Mouse (Mus musculus) neural tube, embryonic 13.5 days (tissue): Measurements from ENCODE around the gene Mgst3. TPM values are rescaled to one million over a fixed set of nuclear protein-coding genes. Genes with fewer than 3 reads are reported as not detected.

ENCODE experiments used
- ATAC-seq: fragments of 200-750 bp; cut with Nextera tagmentation; 2 replicates; pipeline ENCODE4 v1.8.0; 2017; ENCODE audit warnings: low read depth, mild to moderate bottlenecking, moderate TSS enrichment, moderate library complexity
- H3K27ac ChIP-seq: fragments of 300-500 bp; sonication (generic); replicated peaks from 2 replicates; pipeline ENCODE4 v1.5.1; 2015; ENCODE audit warnings: moderate library complexity, mild to moderate bottlenecking, inconsistent platforms
- H3K27me3 ChIP-seq: fragments of 300-500 bp; sonication (generic); 2 replicates; pipeline ENCODE4 v1.6.1; 2015; ENCODE audit warnings: mild to moderate bottlenecking, inconsistent platforms
- H3K36me3 ChIP-seq: fragments of 300-500 bp; sonication (generic); 2 replicates; pipeline ENCODE4 v1.6.1; 2015; ENCODE audit warnings: mild to moderate bottlenecking, inconsistent platforms
- H3K4me1 ChIP-seq: fragments of 300-500 bp; sonication (generic); replicated peaks from 2 replicates; pipeline ENCODE4 v1.6.1; 2015; ENCODE audit warnings: inconsistent platforms
- H3K4me2 ChIP-seq: fragments of 300-500 bp; sonication (generic); 2 replicates; pipeline ENCODE4 v1.6.1; 2015; ENCODE audit warnings: inconsistent platforms, mild to moderate bottlenecking, moderate library complexity
- H3K4me3 ChIP-seq: fragments of 300-500 bp; sonication (generic); 2 replicates; pipeline ENCODE4 v1.5.1; 2015; ENCODE audit warnings: mild to moderate bottlenecking, inconsistent platforms
- H3K9ac ChIP-seq: fragments of 300-500 bp; sonication (generic); 2 replicates; pipeline ENCODE4 v1.6.1; 2015; ENCODE audit warnings: moderate library complexity, mild to moderate bottlenecking, inconsistent platforms
- H3K9me3 ChIP-seq: fragments of 300-500 bp; sonication (generic); 2 replicates; pipeline ENCODE4 v1.6.1; 2016; ENCODE audit warnings: inconsistent platforms
- WGBS: fragments of 180-500 bp; shearing (Covaris S2); methylation state at CpG from one replicate; pipeline ENCODE4 v1.1.7; 2015; 5-methylcytosine and 5-hydroxymethylcytosine counted together
- polyA plus RNA-seq: library from polyadenylated mRNA; unstranded; fragments of >200 nt; fragmentation: Nextera tagmentation; extraction: Ambion mirVana; gene quantifications from 2 replicates; pipeline ENCODE4 v1.2.1, GENCODE M21; 2015

Gene Mgst3
- polyA plus RNA-seq, 1 experiment from 2014 or later, result 133 TPM

GRCm38 (mm10) chr1:167385211-167385610 lies 8.4 kb downstream of the Mgst3 start:
- Histone ChIP-seq H3K27ac (no peak overlapping the region), H3K9ac (no peak overlapping the region), H3K4me1 (peaks cover 7% of the 10 kb centered on the region; the same call in 1 of the 2 replicates), H3K4me2 (no peak overlapping the region), H3K36me3 (no peaks in the 10 kb centered on the region), H3K27me3 (peaks cover 15% of the 10 kb centered on the region; the same call in 1 of the 2 replicates), H3K9me3 (no peaks in the 10 kb centered on the region), H3K4me3 (no peak overlapping the region)
- ATAC-seq, result no peak
- 90% methylated on average over 2 of the region's 2 CpGs for WGBS

- Histone ChIP-seq H3K9me3 (no peaks in the 10 kb centered on the region), H3K27ac (no peak overlapping the region), H3K4me2 (no peak overlapping the region), H3K4me1 (peaks cover 7% of the 10 kb centered on the region; the same call in 1 of the 2 replicates), H3K9ac (no peak overlapping the region), H3K36me3 (no peaks in the 10 kb centered on the region), H3K4me3 (no peak overlapping the region), H3K27me3 (peaks cover 18% of the 10 kb centered on the region; the same call in 1 of the 2 replicates)
- no peak for ATAC-seq
- WGBS, result 78% methylated on average over 3 of the region's 3 CpGs
Measured at GRCm38 (mm10) chr1:167384156-167384555, 9.5 kb downstream of the Mgst3 start.

- no peak for ATAC-seq
- WGBS, result 66% methylated on average over 5 of the region's 5 CpGs
- H3K4me1 ChIP-seq, result peaks cover 10% of the 10 kb centered on the region; the same call in 1 of the 2 replicates
- no peak overlapping the region for H3K4me3 ChIP-seq
- H3K4me2 ChIP-seq, result no peak overlapping the region
- no peaks in the 10 kb centered on the region for H3K36me3 ChIP-seq
- no peak overlapping the region for H3K9ac ChIP-seq
- H3K27ac ChIP-seq, result no peak overlapping the region
- peaks cover 14% of the 10 kb centered on the region; the same call in 1 of the 2 replicates for H3K27me3 ChIP-seq
- H3K9me3 ChIP-seq, result no peaks in the 10 kb centered on the region
Measured at GRCm38 (mm10) chr1:167383178-167383577, 10.5 kb downstream of the Mgst3 start.

DNA sequence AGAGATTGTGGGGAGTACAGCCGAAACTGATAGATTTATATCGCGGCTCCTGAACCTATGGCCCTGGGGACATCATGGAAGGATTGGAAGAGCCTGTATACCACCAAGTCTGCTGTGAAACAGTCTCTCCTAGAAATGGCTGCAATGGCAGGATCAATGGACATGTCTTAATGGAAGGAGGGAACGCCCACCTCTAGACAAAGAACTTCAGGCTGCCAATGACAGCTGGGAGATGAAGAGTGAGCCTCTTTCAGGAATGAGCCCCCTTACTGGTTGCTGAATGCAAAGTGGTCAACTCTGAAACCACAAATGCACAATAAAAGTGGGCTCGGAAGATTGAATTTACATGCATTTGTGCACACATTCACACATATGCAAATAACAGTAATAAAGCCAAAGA lies 10.9 kb downstream of the Mgst3 start:
- Histone ChIP-seq H3K9me3 (no peaks in the 10 kb centered on the region), H3K27ac (no peak overlapping the region), H3K9ac (no peak overlapping the region), H3K27me3 (peaks cover 12% of the 10 kb centered on the region; the same call in 1 of the 2 replicates), H3K4me3 (no peak overlapping the region), H3K4me1 (peaks cover 15% of the 10 kb centered on the region; the same call in 1 of the 2 replicates), H3K36me3 (no peaks in the 10 kb centered on the region), H3K4me2 (no peak overlapping the region)
- no peak for ATAC-seq
- WGBS, result 54% methylated on average over 5 of the region's 5 CpGs

- 71% methylated on average over 7 of the region's 7 CpGs for WGBS
Measured at GRCm38 (mm10) chr1:167382316-167382715, 11.3 kb downstream of the Mgst3 start.

DNA sequence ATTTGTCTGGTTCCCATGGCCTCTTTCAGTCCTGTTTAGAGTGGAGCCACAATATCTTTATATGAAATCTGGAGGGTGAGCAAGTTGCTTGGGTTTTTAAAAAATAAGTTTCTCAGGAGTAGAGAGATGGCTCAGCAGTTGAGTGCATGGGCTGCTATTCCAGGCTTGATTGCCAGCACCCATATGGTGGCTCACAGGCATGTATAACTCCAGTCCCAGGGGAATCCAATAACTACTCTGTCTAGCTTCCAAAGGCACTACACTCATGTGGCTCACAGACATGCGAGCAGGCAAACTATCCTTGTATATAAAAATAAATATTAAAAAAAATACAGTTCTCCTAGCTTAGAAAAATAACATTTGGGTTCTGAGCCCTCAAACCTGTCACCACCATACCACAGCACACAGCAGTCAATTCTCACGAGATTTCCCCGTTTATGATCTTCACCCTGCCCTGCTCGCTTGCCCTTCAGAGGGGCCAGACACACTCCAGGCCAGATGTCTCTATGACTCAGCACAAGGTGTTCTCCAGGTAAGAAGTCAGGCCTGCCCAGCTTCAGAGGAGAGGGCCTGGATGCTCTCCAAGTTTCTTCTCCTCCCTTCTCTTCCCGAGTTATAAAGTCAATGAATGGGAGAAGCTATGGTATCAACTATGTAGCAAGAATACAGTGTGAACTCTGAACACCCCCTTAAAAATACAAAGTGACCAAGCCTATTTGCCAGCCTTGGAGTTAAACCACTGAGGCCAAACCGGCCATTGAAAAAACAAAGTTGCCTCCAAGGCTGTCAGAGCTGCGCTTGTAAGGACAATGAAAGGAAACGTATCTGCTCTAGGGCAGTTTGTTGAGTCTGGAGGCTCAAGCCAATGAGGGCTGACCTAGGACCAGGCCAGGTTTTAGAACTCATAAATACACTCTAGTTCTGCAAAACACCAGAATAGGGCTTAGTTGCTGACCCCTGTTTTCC lies 12.3 kb downstream of the Mgst3 start:
- Histone ChIP-seq H3K27me3 (0 out of 2 replicates have a peak, but pooled peaks cover 9% of the 10 kb centered on the region), H3K4me3 (no peak overlapping the region), H3K36me3 (peaks cover 9% of the 10 kb centered on the region), H3K4me2 (no peak overlapping the region), H3K27ac (no peak overlapping the region), H3K9ac (no peak overlapping the region), H3K4me1 (peaks cover 22% of the 10 kb centered on the region; the same call in 1 of the 2 replicates), H3K9me3 (no peaks in the 10 kb centered on the region)
- no peak for ATAC-seq
- WGBS, result 82% methylated on average over 8 of the region's 8 CpGs

More at GRCm38 (mm10) chr1:167382316-167382715, 11.3 kb downstream of the Mgst3 start:
- H3K9me3 ChIP-seq, result no peaks in the 10 kb centered on the region
- H3K4me2 ChIP-seq, result no peak overlapping the region
- H3K27ac ChIP-seq, result no peak overlapping the region
- peaks cover 19% of the 10 kb centered on the region; the same call in 1 of the 2 replicates for H3K4me1 ChIP-seq
- H3K4me3 ChIP-seq, result no peak overlapping the region
- no peak for ATAC-seq
- no peak overlapping the region for H3K9ac ChIP-seq
- peaks cover 11% of the 10 kb centered on the region; the same call in 1 of the 2 replicates for H3K27me3 ChIP-seq
- H3K36me3 ChIP-seq, result no peaks in the 10 kb centered on the region

- H3K9ac ChIP-seq, result no peak overlapping the region
- 0 out of 2 replicates have a peak, but pooled peaks cover 11% of the 10 kb centered on the region for H3K27me3 ChIP-seq
- H3K4me3 ChIP-seq, result no peak overlapping the region
- no peak for ATAC-seq
- no peak overlapping the region for H3K27ac ChIP-seq
- no peaks in the 10 kb centered on the region for H3K9me3 ChIP-seq
- H3K4me2 ChIP-seq, result no peak overlapping the region
- peaks cover 16% of the 10 kb centered on the region for H3K36me3 ChIP-seq
- peaks cover 22% of the 10 kb centered on the region; the same call in 1 of the 2 replicates for H3K4me1 ChIP-seq
- 88% methylated on average over 2 of the region's 2 CpGs for WGBS
Measured at GRCm38 (mm10) chr1:167380223-167380622, 13.4 kb downstream of the Mgst3 start.

DNA sequence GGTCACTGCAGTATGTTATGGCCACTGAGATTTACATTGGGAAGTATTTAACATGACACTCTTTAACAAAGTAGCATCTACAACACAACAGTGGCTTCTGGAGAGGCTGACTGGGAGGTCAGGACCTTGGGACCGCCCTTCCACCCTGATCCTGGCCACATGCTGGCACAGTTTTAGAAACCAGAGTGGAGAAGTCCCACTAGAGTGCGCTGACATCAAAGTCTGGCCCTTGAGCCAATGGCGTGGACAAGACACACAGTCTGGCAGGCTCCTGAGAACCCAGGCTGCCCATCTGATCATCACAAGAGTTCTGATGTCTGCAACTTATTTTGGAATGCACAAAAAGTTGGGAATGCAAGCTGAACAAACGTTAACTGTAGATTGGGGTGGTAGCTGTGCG lies 13.9 kb downstream of the Mgst3 start:
- Histone ChIP-seq H3K36me3 (peaks cover 16% of the 10 kb centered on the region), H3K9ac (no peak overlapping the region), H3K9me3 (no peaks in the 10 kb centered on the region), H3K27me3 (0 out of 2 replicates have a peak, but pooled peaks cover 11% of the 10 kb centered on the region), H3K4me2 (no peak overlapping the region), H3K27ac (no peak overlapping the region), H3K4me3 (no peak overlapping the region), H3K4me1 (peaks cover 23% of the 10 kb centered on the region; the same call in 1 of the 2 replicates)
- WGBS, result 74% methylated on average over 5 of the region's 5 CpGs
- ATAC-seq, result no peak

DNA sequence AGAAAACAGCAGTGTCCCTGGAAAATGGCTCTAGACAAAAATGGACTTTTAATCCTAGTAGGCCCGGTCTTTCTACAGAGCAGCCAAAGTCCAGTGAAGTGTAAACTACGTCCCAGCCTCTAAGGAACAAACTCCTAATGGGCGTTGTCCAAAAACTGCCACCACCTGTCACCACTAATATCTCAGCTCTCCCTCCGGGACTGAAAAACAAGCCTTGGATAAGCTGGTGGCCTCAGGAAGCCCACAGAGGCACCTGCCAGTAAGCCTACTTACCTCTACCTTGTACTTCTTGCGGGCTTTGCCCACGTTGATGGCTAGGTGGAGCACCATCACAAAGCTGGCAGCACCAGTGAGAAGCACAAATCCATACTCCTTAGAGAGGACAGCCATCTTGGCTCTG lies 15.6 kb downstream of the Mgst3 start:
- Histone ChIP-seq H3K27me3 (peaks cover 8% of the 10 kb centered on the region; the same call in 1 of the 2 replicates), H3K4me2 (no peak overlapping the region), H3K27ac (no peak overlapping the region), H3K9ac (no peak overlapping the region), H3K9me3 (no peaks in the 10 kb centered on the region), H3K4me1 (peaks cover 28% of the 10 kb centered on the region; the same call in 1 of the 2 replicates), H3K36me3 (peaks cover 16% of the 10 kb centered on the region), H3K4me3 (no peak overlapping the region)
- ATAC-seq, result no peak
- 72% methylated on average over 6 of the region's 6 CpGs for WGBS

- peaks cover 3% of the 10 kb centered on the region; the same call in 1 of the 2 replicates for H3K27me3 ChIP-seq
- H3K27ac ChIP-seq, result no peak overlapping the region
- H3K36me3 ChIP-seq, result peaks cover 16% of the 10 kb centered on the region
- no peak for ATAC-seq
- WGBS, result 53% methylated on average over 2 of the region's 2 CpGs
- no peaks in the 10 kb centered on the region for H3K9me3 ChIP-seq
- no peak overlapping the region for H3K9ac ChIP-seq
- H3K4me1 ChIP-seq, result peaks cover 23% of the 10 kb centered on the region; the same call in 1 of the 2 replicates
- no peak overlapping the region for H3K4me3 ChIP-seq
- no peak overlapping the region for H3K4me2 ChIP-seq
Measured at GRCm38 (mm10) chr1:167374942-167375341, 18.7 kb downstream of the Mgst3 start.

- H3K4me3 ChIP-seq, result no peak overlapping the region
- no peak overlapping the region for H3K4me2 ChIP-seq
- peaks cover 17% of the 10 kb centered on the region for H3K36me3 ChIP-seq
- peak; percentile 40; the same call in 1 of the 2 replicates for ATAC-seq
- H3K27me3 ChIP-seq, result peaks cover 3% of the 10 kb centered on the region; the same call in 1 of the 2 replicates
- peaks cover 23% of the 10 kb centered on the region; the same call in 1 of the 2 replicates for H3K4me1 ChIP-seq
- no peak overlapping the region for H3K27ac ChIP-seq
- no peaks in the 10 kb centered on the region for H3K9me3 ChIP-seq
- no peak overlapping the region for H3K9ac ChIP-seq
- 20% methylated on average over 15 of the region's 15 CpGs for WGBS
Measured at GRCm38 (mm10) chr1:167374003-167374784, 19.4 kb downstream of the Mgst3 start.
